8 mouse cellular contexts compared by ENCODE assay signal in the genomic region with DNA sequence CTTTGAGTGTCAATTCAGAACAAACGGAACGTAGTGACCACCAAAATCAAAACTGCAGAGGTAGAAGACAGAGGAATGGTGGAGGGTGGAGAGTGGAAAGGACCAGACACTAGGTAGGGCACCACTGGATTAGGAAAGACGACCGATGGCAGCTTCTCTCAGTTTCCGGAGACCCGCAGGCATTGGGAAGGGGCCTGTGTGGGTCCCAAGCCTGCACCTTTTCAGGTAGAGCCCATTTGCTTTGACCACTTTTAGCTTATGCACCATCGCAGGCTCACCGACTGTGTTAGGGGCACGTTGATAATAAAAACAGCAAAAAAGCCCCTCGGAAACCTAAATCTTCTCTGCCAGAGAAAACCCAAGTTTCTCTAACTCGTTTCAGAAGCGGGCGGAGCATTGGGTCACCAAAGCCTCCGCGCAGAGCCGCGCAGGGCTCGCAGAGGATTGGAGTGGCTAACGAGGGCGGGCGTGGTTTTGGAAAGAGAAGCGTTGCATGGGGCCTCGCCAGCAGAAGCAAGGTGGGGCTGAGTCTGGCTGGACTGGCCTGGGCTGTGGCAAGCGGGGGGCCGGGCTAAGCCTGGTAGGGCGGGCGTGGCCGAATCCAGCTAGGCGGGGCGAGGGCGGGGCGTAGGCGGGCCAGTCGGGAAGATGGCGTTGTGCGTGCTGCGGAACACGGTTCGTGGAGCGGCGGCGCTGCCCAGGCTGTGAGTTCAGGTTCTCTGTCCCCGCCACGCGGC. TPM values are rescaled to one million over a fixed set of nuclear protein-coding genes. Genes with fewer than 3 reads are reported as not detected.
A peak's percentile ranks its signal among the peaks of the same experiment; 100 is the strongest.
DNase-seq lines count a peak whose midpoint lies in the region; ATAC-seq lines count a peak whose summit lies in the region.

Gene Clybl (plus strand): TSS at position 627 of the 737 bp plus-strand sequence.

- WGBS in heart, embryonic 12.5 days, result 3% methylated on average over 44 of the region's 45 CpGs
- WGBS in liver, embryonic 12.5 days (ENCODE audit: insufficient replicate concordance), result 3% methylated on average over 45 of the region's 45 CpGs
- WGBS in stomach, embryonic 15.5 days, result 3% methylated on average over 45 of the region's 45 CpGs

- H3K4me3 ChIP-seq in heart, embryonic 12.5 days, result peak within 1 kb of the TSS; percentile 89
- peak within 1 kb of the TSS; percentile 85 for H3K4me3 ChIP-seq in liver, embryonic 12.5 days
- H3K4me3 ChIP-seq in stomach, embryonic 15.5 days (replicated peaks), result peak within 1 kb of the TSS; percentile 83

- peak; percentile 92 for ATAC-seq in erythroid progenitor cell, adult 5-6 weeks (replicated peaks; ENCODE audit: low FRiP score, poor library complexity, severe bottlenecking)
- ATAC-seq in heart, embryonic 12.5 days (ENCODE audit: insufficient number of reproducible peaks, low FRiP score), result peak; percentile 99
- ATAC-seq in liver, embryonic 12.5 days, result peak; percentile 99
- peak; percentile 100 for ATAC-seq in stomach, embryonic 15.5 days (ENCODE audit: insufficient read depth, low FRiP score, low read depth)

- H3K9ac ChIP-seq in heart, embryonic 12.5 days, result peak within 1 kb of the TSS; percentile 84
- H3K9ac ChIP-seq in liver, embryonic 12.5 days, result peak within 1 kb of the TSS; percentile 82
- peak within 1 kb of the TSS; percentile 71; the same call in 1 of the 2 replicates for H3K9ac ChIP-seq in stomach, embryonic 15.5 days

- H3K27ac ChIP-seq in heart, embryonic 12.5 days (ENCODE audit: poor library complexity, severe bottlenecking), result peak within 1 kb of the TSS; percentile 55
- H3K27ac ChIP-seq in liver, embryonic 12.5 days, result peak within 1 kb of the TSS; percentile 89
- peak within 1 kb of the TSS; percentile 31; the same call in 1 of the 2 replicates for H3K27ac ChIP-seq in stomach, embryonic 15.5 days

- H3K27me3 ChIP-seq in heart, embryonic 12.5 days (replicated peaks), result 0 out of 2 replicates have a peak, but pooled peaks cover 3% of the 10 kb centered on the region
- peaks cover under 1% of the 10 kb centered on the region; the same call in 1 of the 2 replicates for H3K27me3 ChIP-seq in liver, embryonic 12.5 days (replicated peaks)
- no peaks in the 10 kb centered on the region for H3K27me3 ChIP-seq in stomach, embryonic 15.5 days (replicated peaks)

- H3K4me1 ChIP-seq in heart, embryonic 12.5 days (replicated peaks), result peaks cover 24% of the 10 kb centered on the region
- H3K4me1 ChIP-seq in liver, embryonic 12.5 days, result peaks cover 59% of the 10 kb centered on the region
- peaks cover 8% of the 10 kb centered on the region; the same call in 1 of the 2 replicates for H3K4me1 ChIP-seq in stomach, embryonic 15.5 days

- H3K9me3 ChIP-seq in heart, embryonic 12.5 days (replicated peaks), result no peaks in the 10 kb centered on the region
- H3K9me3 ChIP-seq in liver, embryonic 12.5 days (replicated peaks), result no peaks in the 10 kb centered on the region
- no peaks in the 10 kb centered on the region for H3K9me3 ChIP-seq in stomach, embryonic 15.5 days

- peak within 1 kb of the TSS; percentile 76 for H3K4me2 ChIP-seq in heart, embryonic 12.5 days
- peak within 1 kb of the TSS; percentile 83 for H3K4me2 ChIP-seq in liver, embryonic 12.5 days
- H3K4me2 ChIP-seq in stomach, embryonic 15.5 days, result peak within 1 kb of the TSS; percentile 74

- H3K36me3 ChIP-seq in heart, embryonic 12.5 days, result no peaks in the 10 kb centered on the region
- no peaks in the 10 kb centered on the region for H3K36me3 ChIP-seq in liver, embryonic 12.5 days
- H3K36me3 ChIP-seq in stomach, embryonic 15.5 days, result no peaks in the 10 kb centered on the region

- DNase-seq in CD4-positive helper T cell, adult 2 months (ENCODE audit: low read depth, low spot score), result peak; percentile 86
- peak; percentile 47 for DNase-seq in brain, embryonic 18.5 days (ENCODE audit: low read depth, low spot score)
- peak; percentile 97 for DNase-seq in kidney, postnatal 10 days
- DNase-seq in natural killer cell, adult 2 months (ENCODE audit: low spot score in 2 of 2), result peak; percentile 86 to 88

RNA-seq across cellular contexts. Expression of gene Clybl, which starts in this region (rescaled TPM):
- 23.5 and 31.4 TPM in 2 replicates for total RNA-seq in erythroid progenitor cell, adult 5-6 weeks (2015; ENCODE audit: low replicate concordance)
- 13.9 and 15.2 TPM in 2 replicates for total RNA-seq in erythroid progenitor cell, adult 5-6 weeks (2017; ENCODE audit: low replicate concordance)
- polyA plus RNA-seq in heart, embryonic 12.5 days (2016; fragmentation: Nextera tagmentation; extraction: Ambion mirVana), result 70.3 and 72.8 TPM in 2 replicates
- 29.3 and 30.0 TPM in 2 replicates for polyA plus RNA-seq in liver, embryonic 12.5 days (2016; fragmentation: Nextera tagmentation; extraction: Ambion mirVana)
- polyA plus RNA-seq in stomach, embryonic 15.5 days (2015; fragmentation: Nextera tagmentation; extraction: Ambion mirVana), result 25.1 and 25.4 TPM in 2 replicates

Comparison
In these comparisons a context has a peak if more than half of its experiments do, and no peak if none do; other contexts are left out.
1. Peak in every context shown above with its lines: DNase-seq, ATAC-seq, H3K4me3 ChIP-seq and H3K27ac ChIP-seq.
2. DNase-seq: peak in every context shown above with its lines; median percentile 97 in kidney, postnatal 10 days; 87 in natural killer cell, adult 2 months; 86 in CD4-positive helper T cell, adult 2 months; 47 in brain, embryonic 18.5 days.
3. H3K27ac ChIP-seq: peak in every context shown above with its lines; median percentile 89 in liver, embryonic 12.5 days; 55 in heart, embryonic 12.5 days; 31 in stomach, embryonic 15.5 days.